16 mouse cellular contexts compared by ENCODE assay signal in the genomic region with DNA sequence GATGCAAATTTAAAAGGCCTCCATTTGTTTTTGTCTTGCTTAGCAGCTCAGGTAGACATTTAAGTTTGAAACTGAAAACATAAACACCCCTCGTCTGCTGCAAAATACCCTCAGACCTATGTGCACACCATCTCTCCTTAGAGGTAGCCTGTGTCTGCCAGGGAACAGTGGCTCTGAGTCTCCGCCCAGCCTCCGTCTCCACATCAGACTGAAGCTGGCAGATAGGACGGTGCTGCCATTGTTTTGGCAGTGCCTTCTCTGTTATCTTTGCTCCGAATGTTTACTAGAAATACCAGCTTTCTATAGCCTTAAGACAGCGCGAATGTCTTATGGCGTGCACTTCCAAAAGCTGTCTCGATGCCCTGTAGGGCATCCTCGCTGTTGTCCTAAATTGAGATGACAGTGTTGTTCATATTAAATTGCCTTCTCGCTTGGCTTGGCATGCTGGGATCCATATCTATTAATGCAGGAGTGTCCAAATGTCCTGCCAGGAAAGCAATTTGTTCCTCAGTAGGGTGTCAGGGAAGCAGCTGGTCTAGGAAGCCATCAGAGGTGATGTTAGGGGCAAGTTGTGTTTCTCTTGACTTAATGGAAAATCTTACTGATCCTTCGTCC.
A peak's percentile ranks its signal among the peaks of the same experiment; 100 is the strongest.
DNase-seq lines count a peak whose midpoint lies in the region; ATAC-seq lines count a peak whose summit lies in the region.
"Had no signal": no experiment of that assay in that cellular context is flagged by ENCODE, and none has a peak within 500 bp of the region (broad histone marks: within the 10 kb centered on the region; RNA-seq: fewer than 3 reads in every experiment).

No protein-coding gene starts in this region.

- ATAC-seq in midbrain, embryonic 14.5 days (ENCODE audit: low FRiP score, low TSS enrichment) = no peak
- no peak; the same call in 1 of the 2 replicates for ATAC-seq in hindbrain, embryonic 14.5 days (ENCODE audit: low FRiP score)
- ATAC-seq: forebrain, postnatal 0 days; lung, postnatal 0 days had no signal

- no peak overlapping the region for H3K9ac ChIP-seq in midbrain, embryonic 14.5 days (replicated peaks; ENCODE audit: low read length)
- H3K9ac ChIP-seq in hindbrain, embryonic 14.5 days = no peak overlapping the region
- H3K9ac ChIP-seq: forebrain, postnatal 0 days; heart, embryonic 13.5 days; limb, embryonic 12.5 days; liver, embryonic 14.5 days had no signal

- H3K27ac ChIP-seq in midbrain, embryonic 14.5 days (replicated peaks; ENCODE audit: low read depth, low read length) = no peak overlapping the region
- no peak overlapping the region for H3K27ac ChIP-seq in midbrain, embryonic 10.5 days (replicated peaks)
- H3K27ac ChIP-seq in hindbrain, embryonic 14.5 days = peak overlapping the region; percentile 26; the same call in 1 of the 2 replicates
- H3K27ac ChIP-seq: heart, embryonic 13.5 days; limb, embryonic 12.5 days; liver, embryonic 14.5 days had no signal

- peak; percentile 12 for DNase-seq in midbrain, embryonic 14.5 days
- DNase-seq in midbrain, embryonic 10.5 days (ENCODE audit: low spot score) = no peak
- DNase-seq in cerebellum, adult 18-20 months = peak; percentile 80 to 83
- DNase-seq in hindbrain, embryonic 14.5 days (ENCODE audit: low spot score) = no peak
- DNase-seq in frontal cortex, postnatal 10 days (ENCODE audit: low spot score in 2 of 2) = no peak
- DNase-seq in kidney, adult 9 months = no peak
- no peak for DNase-seq in right cerebral cortex, postnatal 36 days (ENCODE audit: low spot score in 2 of 2)
- DNase-seq: forebrain, postnatal 0 days; gastrocnemius, postnatal 25 days; heart, postnatal 4 days; right cerebral cortex, postnatal 25 days had no signal

- no peak overlapping the region for H3K4me3 ChIP-seq in midbrain, embryonic 14.5 days (replicated peaks; ENCODE audit: low read depth, low read length)
- no peak overlapping the region for H3K4me3 ChIP-seq in midbrain, embryonic 10.5 days
- no peak overlapping the region for H3K4me3 ChIP-seq in hindbrain, embryonic 14.5 days (replicated peaks; ENCODE audit: low read length)
- H3K4me3 ChIP-seq: heart, embryonic 13.5 days; limb, embryonic 12.5 days; myocyte had no signal

- no peaks in the 10 kb centered on the region for H3K27me3 ChIP-seq in midbrain, embryonic 14.5 days (ENCODE audit: control insufficient read depth, insufficient read depth, low read length)
- H3K27me3 ChIP-seq in midbrain, embryonic 10.5 days (ENCODE audit: low read depth, poor library complexity, severe bottlenecking) = no peaks in the 10 kb centered on the region
- H3K27me3 ChIP-seq in hindbrain, embryonic 14.5 days (ENCODE audit: control insufficient read depth, insufficient read depth, low read length) = no peaks in the 10 kb centered on the region
- H3K27me3 ChIP-seq: heart, embryonic 13.5 days; limb, embryonic 12.5 days had no signal

- no peaks in the 10 kb centered on the region for H3K4me1 ChIP-seq in midbrain, embryonic 14.5 days (ENCODE audit: control insufficient read depth, insufficient read depth, low read length)
- no peaks in the 10 kb centered on the region for H3K4me1 ChIP-seq in midbrain, embryonic 10.5 days
- 0 out of 2 replicates have a peak, but pooled peaks cover 7% of the 10 kb centered on the region for H3K4me1 ChIP-seq in hindbrain, embryonic 14.5 days (replicated peaks; ENCODE audit: control insufficient read depth, insufficient read depth, low read length)
- H3K4me1 ChIP-seq: limb, embryonic 12.5 days had no signal

- WGBS in midbrain, embryonic 14.5 days = 62% methylated on average over 12 of the region's 12 CpGs
- WGBS in midbrain, embryonic 10.5 days = 76% methylated on average over 12 of the region's 12 CpGs
- WGBS in hindbrain, embryonic 14.5 days = 56% methylated on average over 12 of the region's 12 CpGs

- H3K9me3 ChIP-seq in midbrain, embryonic 14.5 days (ENCODE audit: control insufficient read depth, low read length) = no peaks in the 10 kb centered on the region
- H3K9me3 ChIP-seq in midbrain, embryonic 10.5 days (replicated peaks) = no peaks in the 10 kb centered on the region
- no peaks in the 10 kb centered on the region for H3K9me3 ChIP-seq in hindbrain, embryonic 14.5 days (ENCODE audit: control insufficient read depth, low read length)
- H3K9me3 ChIP-seq: heart, embryonic 13.5 days; limb, embryonic 12.5 days had no signal

- no peaks in the 10 kb centered on the region for H3K36me3 ChIP-seq in midbrain, embryonic 14.5 days (ENCODE audit: control insufficient read depth, insufficient read depth, low read length)
- H3K36me3 ChIP-seq in midbrain, embryonic 10.5 days = no peaks in the 10 kb centered on the region
- H3K36me3 ChIP-seq in hindbrain, embryonic 14.5 days (replicated peaks; ENCODE audit: control insufficient read depth, insufficient read depth) = no peaks in the 10 kb centered on the region
- H3K36me3 ChIP-seq: heart, embryonic 13.5 days; limb, embryonic 12.5 days had no signal

- no peak overlapping the region for H3K4me2 ChIP-seq in midbrain, embryonic 14.5 days (ENCODE audit: low read length)
- H3K4me2 ChIP-seq in hindbrain, embryonic 14.5 days (replicated peaks) = no peak overlapping the region
- H3K4me2 ChIP-seq: heart, embryonic 13.5 days; limb, embryonic 12.5 days had no signal

Comparison
In these comparisons a context has a peak if more than half of its experiments do, and no peak if none do; other contexts are left out.
1. DNase-seq: peak in midbrain, embryonic 14.5 days (single experiment) and cerebellum, adult 18-20 months (2 of 2); none in midbrain, embryonic 10.5 days (single experiment), hindbrain, embryonic 14.5 days (single experiment), frontal cortex, postnatal 10 days (0 of 2), kidney, adult 9 months (single experiment) and right cerebral cortex, postnatal 36 days (0 of 2).